Mouse (Mus musculus) MEL (cell line): ENCODE results near the gene Tor1a. TPM values are rescaled to one million over a fixed set of nuclear protein-coding genes. Genes with fewer than 3 reads are reported as not detected.
A peak's percentile ranks its signal among the peaks of the same experiment; 100 is the strongest.

ENCODE experiments used
- DNase-seq: peaks from one replicate; pipeline ENCODE4 v3.0.0; 2011; ENCODE audit warnings: low read depth, low spot score
- H3K27ac ChIP-seq: 2 replicates; pipeline ENCODE4 v1.5.1; 2012; ENCODE audit warnings: low read depth, mild to moderate bottlenecking, control low read depth, low read length, moderate library complexity; ENCODE audit not compliant: control insufficient read depth
- H3K27me3 ChIP-seq, 2 experiments: fragments of 150-350 bp in 1 of 2; sonication (generic) in 1 of 2; 2 replicates each; pipeline ENCODE4 v1.6.1; 2012; ENCODE audit warnings: low read length in 2 of 2, mild to moderate bottlenecking in 2 of 2, improper control_type of control experiment in 1 of 2, moderate library complexity in 1 of 2; ENCODE audit not compliant: insufficient read depth in 2 of 2, control insufficient read depth in 1 of 2
- H3K36me3 ChIP-seq, 2 experiments: 2 replicates each; pipeline ENCODE4 v1.6.1; 2012 to 2014; ENCODE audit warnings: low read length in 2 of 2, improper control_type of control experiment in 1 of 2, inconsistent platforms in 1 of 2, mild to moderate bottlenecking in 1 of 2; ENCODE audit not compliant: insufficient read depth in 2 of 2, control insufficient read depth in 1 of 2
- H3K4me1 ChIP-seq, 2 experiments: fragments of 150-350 bp in 1 of 2; sonication (generic) in 1 of 2; 2 replicates each; pipeline ENCODE4 v1.6.1; 2012; ENCODE audit warnings: low read length in 2 of 2, improper control_type of control experiment in 1 of 2, mild to moderate bottlenecking in 1 of 2; ENCODE audit not compliant: insufficient read depth in 2 of 2, control insufficient read depth in 1 of 2
- H3K4me3 ChIP-seq, 2 experiments: fragments of 150-350 bp in 1 of 2; sonication (generic) in 1 of 2; 2 replicates each; pipeline ENCODE4 v1.5.1; 2012; ENCODE audit warnings: low read depth in 2 of 2, low read length in 2 of 2, mild to moderate bottlenecking in 2 of 2, moderate library complexity in 2 of 2, control low read depth in 1 of 2, improper control_type of control experiment in 1 of 2; ENCODE audit not compliant: control insufficient read depth in 1 of 2, insufficient read depth in 1 of 2
- H3K79me2 ChIP-seq: 2 replicates; pipeline ENCODE4 v1.6.1; 2012; ENCODE audit warnings: mild to moderate bottlenecking, low read length, moderate library complexity; ENCODE audit not compliant: control insufficient read depth, poor library complexity, insufficient read depth
- H3K9ac ChIP-seq: 2 replicates; pipeline ENCODE4 v1.6.1; 2012; ENCODE audit warnings: low read depth, mild to moderate bottlenecking, control low read depth, low read length, moderate library complexity; ENCODE audit not compliant: control insufficient read depth, poor library complexity, severe bottlenecking
- H3K9me3 ChIP-seq: fragments of 150-350 bp; sonication (generic); replicated peaks from 2 replicates; pipeline ENCODE4 v1.6.1; 2012; ENCODE audit warnings: mild to moderate bottlenecking, low read length, improper control_type of control experiment, moderate library complexity; ENCODE audit not compliant: insufficient read depth
- BHLHE40 ChIP-seq: IDR thresholded peaks from 2 replicates; pipeline ENCODE4 v1.6.1; 2012; ENCODE audit warnings: low read depth, mild to moderate bottlenecking, inconsistent platforms, low read length, improper control_type of control experiment, borderline replicate concordance
- CHD2 ChIP-seq: IDR thresholded peaks from 2 replicates; pipeline ENCODE4 v1.6.1; 2011; ENCODE audit warnings: low read length, improper control_type of control experiment
- CTCF ChIP-seq, 3 experiments: IDR thresholded peaks in 2 of 3; conservative IDR thresholded peaks in 1 of 3; 2 replicates each; pipeline ENCODE4 v1.5.1; 2011 to 2012; ENCODE audit warnings: low read length in 3 of 3, low read depth in 2 of 3, mild to moderate bottlenecking in 2 of 3, improper control_type of control experiment in 1 of 3, inconsistent platforms in 1 of 3, mixed read lengths in 1 of 3, moderate library complexity in 1 of 3; ENCODE audit not compliant: control insufficient read depth in 1 of 3, insufficient read depth in 1 of 3, poor library complexity in 1 of 3, severe bottlenecking in 1 of 3
- ELF1 ChIP-seq: IDR thresholded peaks from 2 replicates; pipeline ENCODE4 v1.6.1; 2014; ENCODE audit warnings: low read depth, mild to moderate bottlenecking, inconsistent platforms, low read length, improper control_type of control experiment, moderate library complexity
- EP300 ChIP-seq, 2 experiments: IDR thresholded peaks; 2 replicates each; pipeline ENCODE4 v1.6.1; 2011; ENCODE audit warnings: improper control_type of control experiment in 2 of 2, low read length in 2 of 2, low read depth in 1 of 2, mild to moderate bottlenecking in 1 of 2
- ETS1 ChIP-seq: IDR thresholded peaks from 2 replicates; pipeline ENCODE4 v1.6.1; 2012; ENCODE audit warnings: low read depth, mild to moderate bottlenecking, inconsistent platforms, low read length, improper control_type of control experiment, moderate library complexity
- GABPA ChIP-seq: IDR thresholded peaks from 2 replicates; pipeline ENCODE4 v1.6.1; 2012; ENCODE audit warnings: low read depth, mild to moderate bottlenecking, inconsistent platforms, low read length, improper control_type of control experiment, moderate library complexity
- GATA1 ChIP-seq: IDR thresholded peaks from 2 replicates; pipeline ENCODE4 v1.6.1; 2011; ENCODE audit warnings: low read depth, low read length, improper control_type of control experiment
- HCFC1 ChIP-seq: IDR thresholded peaks from 2 replicates; pipeline ENCODE4 v1.6.1; 2012; ENCODE audit warnings: low read depth, mild to moderate bottlenecking, inconsistent platforms, low read length, improper control_type of control experiment, moderate library complexity
- JUND ChIP-seq: IDR thresholded peaks from 2 replicates; pipeline ENCODE4 v1.6.1; 2011; ENCODE audit warnings: low read depth, mild to moderate bottlenecking, improper control_type of control experiment, low read length
- MAFK ChIP-seq: IDR thresholded peaks from 2 replicates; pipeline ENCODE4 v1.6.1; 2011; ENCODE audit warnings: low read depth, mild to moderate bottlenecking, low read length, improper control_type of control experiment, borderline replicate concordance
- MAX ChIP-seq: IDR thresholded peaks from 2 replicates; pipeline ENCODE4 v1.6.1; 2011; ENCODE audit warnings: low read length, improper control_type of control experiment
- MEF2A ChIP-seq: IDR thresholded peaks from 2 replicates; pipeline ENCODE4 v1.6.1; 2014; ENCODE audit warnings: low read depth, mild to moderate bottlenecking, inconsistent platforms, low read length, improper control_type of control experiment; ENCODE audit not compliant: poor library complexity, insufficient replicate concordance, severe bottlenecking; ENCODE audit errors: extremely low read depth
- MXI1 ChIP-seq: IDR thresholded peaks from 2 replicates; pipeline ENCODE4 v1.6.1; 2011; ENCODE audit warnings: mild to moderate bottlenecking, low read depth, low read length, improper control_type of control experiment
- MYB ChIP-seq: IDR thresholded peaks from 2 replicates; pipeline ENCODE4 v1.6.1; 2011; ENCODE audit warnings: mild to moderate bottlenecking, low read depth, low read length, improper control_type of control experiment
- MYC ChIP-seq: IDR thresholded peaks from 2 replicates; pipeline ENCODE4 v1.6.1; 2011; ENCODE audit warnings: low read depth, mild to moderate bottlenecking, low read length, improper control_type of control experiment, moderate library complexity
- NELFE ChIP-seq: IDR thresholded peaks from 2 replicates; pipeline ENCODE4 v1.6.1; 2011; ENCODE audit warnings: low read depth, low read length, improper control_type of control experiment
- NRF1 ChIP-seq: IDR thresholded peaks from 2 replicates; pipeline ENCODE4 v1.6.1; 2014; ENCODE audit warnings: low read depth, mild to moderate bottlenecking, inconsistent platforms, low read length, improper control_type of control experiment, moderate library complexity; ENCODE audit not compliant: poor library complexity, insufficient read depth, severe bottlenecking
- POLR2A ChIP-seq, 2 experiments: IDR thresholded peaks; 2 replicates each; pipeline ENCODE4 v1.6.1; 2011 to 2012; ENCODE audit warnings: low read length in 2 of 2, mild to moderate bottlenecking in 2 of 2, control low read depth in 1 of 2, improper control_type of control experiment in 1 of 2, low read depth in 1 of 2, moderate library complexity in 1 of 2; ENCODE audit not compliant: control insufficient read depth in 1 of 2, insufficient read depth in 1 of 2, poor library complexity in 1 of 2
- POLR2AphosphoS2 ChIP-seq: IDR thresholded peaks from 2 replicates; pipeline ENCODE4 v1.6.1; 2011; ENCODE audit warnings: low read length, improper control_type of control experiment
- POLR2AphosphoS5 ChIP-seq: IDR thresholded peaks from 2 replicates; pipeline ENCODE4 v1.6.1; 2012; ENCODE audit warnings: low read depth, borderline replicate concordance, mild to moderate bottlenecking, inconsistent platforms, low read length, moderate library complexity, mixed read lengths
- RAD21 ChIP-seq: IDR thresholded peaks from 2 replicates; pipeline ENCODE4 v1.6.1; 2011; ENCODE audit warnings: mild to moderate bottlenecking, low read depth, low read length, improper control_type of control experiment
- RCOR1 ChIP-seq: IDR thresholded peaks from 2 replicates; pipeline ENCODE4 v1.6.1; 2012; ENCODE audit warnings: low read depth, mild to moderate bottlenecking, inconsistent platforms, low read length, improper control_type of control experiment
- SIN3A ChIP-seq: IDR thresholded peaks from 2 replicates; pipeline ENCODE4 v1.6.1; 2012; ENCODE audit warnings: low read length, improper control_type of control experiment, inconsistent platforms
- SMC3 ChIP-seq: IDR thresholded peaks from 2 replicates; pipeline ENCODE4 v1.6.1; 2011; ENCODE audit warnings: low read depth, low read length, improper control_type of control experiment
- TBP ChIP-seq: IDR thresholded peaks from 2 replicates; pipeline ENCODE4 v1.8.0; 2011; ENCODE audit warnings: low read depth, low read length, improper control_type of control experiment
- TCF12 ChIP-seq: IDR thresholded peaks from 2 replicates; pipeline ENCODE4 v1.6.1; 2014; ENCODE audit warnings: low read depth, mild to moderate bottlenecking, inconsistent platforms, low read length, improper control_type of control experiment, moderate library complexity
- UBTF ChIP-seq: IDR thresholded peaks from 2 replicates; pipeline ENCODE4 v1.6.1; 2012; ENCODE audit warnings: low read depth, mild to moderate bottlenecking, inconsistent platforms, low read length, improper control_type of control experiment, moderate library complexity, borderline replicate concordance; ENCODE audit not compliant: insufficient read depth
- USF1 ChIP-seq: IDR thresholded peaks from 2 replicates; pipeline ENCODE4 v1.6.1; 2014; ENCODE audit warnings: low read depth, mild to moderate bottlenecking, inconsistent platforms, low read length, improper control_type of control experiment, moderate library complexity
- USF2 ChIP-seq, 2 experiments: IDR thresholded peaks; 2 replicates each; pipeline ENCODE4 v1.6.1; 2011 to 2012; ENCODE audit warnings: improper control_type of control experiment in 2 of 2, low read length in 2 of 2, borderline replicate concordance in 1 of 2, inconsistent platforms in 1 of 2, low read depth in 1 of 2, mild to moderate bottlenecking in 1 of 2; ENCODE audit not compliant: insufficient read depth in 1 of 2
- ZC3H11A ChIP-seq: IDR thresholded peaks from 2 replicates; pipeline ENCODE4 v1.6.1; 2012; ENCODE audit warnings: low read depth, mild to moderate bottlenecking, inconsistent platforms, low read length, improper control_type of control experiment
- ZKSCAN1 ChIP-seq: IDR thresholded peaks from 2 replicates; pipeline ENCODE4 v1.6.1; 2012; ENCODE audit warnings: low read depth, mild to moderate bottlenecking, inconsistent platforms, low read length, improper control_type of control experiment, moderate library complexity
- ZMIZ1 ChIP-seq: IDR thresholded peaks from 2 replicates; pipeline ENCODE4 v1.6.1; 2012; ENCODE audit warnings: low read depth, mild to moderate bottlenecking, inconsistent platforms, low read length, improper control_type of control experiment, moderate library complexity
- ZNF384 ChIP-seq: IDR thresholded peaks from 2 replicates; pipeline ENCODE4 v1.6.1; 2012; ENCODE audit warnings: low read depth, mild to moderate bottlenecking, inconsistent platforms, low read length, improper control_type of control experiment
- polyA plus RNA-seq, 2 experiments: library from polyadenylated mRNA; stranded (reverse) in 1 of 2; unstranded in 1 of 2; fragments of >175 nt in 1 of 2; fragments of >200 nt in 1 of 2; gene quantifications; 2 replicates each; pipeline versions ENCODE4 v1.2.1 to v1.2.4; 2012; ENCODE audit warnings: low replicate concordance in 2 of 2, low read depth in 1 of 2; ENCODE audit not compliant: insufficient read length in 2 of 2, insufficient read depth in 1 of 2, missing spikeins in 1 of 2
- total RNA-seq: library from RNA; depleted of rRNA; stranded (reverse); fragments of 300-350 nt; gene quantifications from 2 replicates; pipeline ENCODE4 v1.2.3, GENCODE M21; 2012

Tor1a gene
- total and polyA plus RNA-seq, 3 experiments: 55.6 to 60.1 TPM; not detected in 1

DNA sequence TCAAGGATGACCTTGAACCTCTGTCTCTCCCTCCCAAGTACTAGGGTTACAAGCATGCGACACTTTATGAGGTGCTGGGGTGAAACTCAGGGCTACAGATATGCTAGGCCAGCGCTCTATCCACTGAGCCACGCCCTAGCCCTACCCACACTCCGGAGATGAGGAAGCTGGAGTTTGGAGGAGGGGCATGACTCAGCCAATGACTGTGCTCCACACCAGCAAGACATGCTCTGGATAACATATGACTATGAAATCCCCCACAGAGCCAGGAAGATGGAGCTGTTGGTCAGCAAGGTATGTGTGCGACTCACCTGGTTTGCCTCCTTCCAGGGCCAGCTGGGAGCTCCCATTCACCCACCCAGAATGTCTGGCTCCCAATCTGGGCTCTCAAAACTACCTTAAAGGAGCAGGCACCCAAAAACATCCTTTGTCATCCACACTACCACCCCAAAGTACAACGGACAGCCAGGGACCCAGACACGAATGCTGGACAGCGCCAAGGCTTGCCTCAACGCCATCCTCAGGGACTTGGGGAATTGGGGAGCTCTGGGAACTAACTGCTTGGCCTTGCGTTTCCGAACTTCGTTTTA is 38.7 kb downstream of the Tor1a start:
- peak overlapping the region; percentile 68 for H3K27ac ChIP-seq
- peak overlapping the region; percentile 56 to 62 for H3K4me3 ChIP-seq
- no peaks in the 10 kb centered on the region; a peak in 1 of 4 replicates for H3K27me3 ChIP-seq
- peak overlapping the region; percentile 74 for H3K9ac ChIP-seq
- TF ChIP-seq RAD21 (no peak), UBTF (no peak), USF2 (IDR thresholded peaks at IDR 0.05; ENCODE audit: borderline replicate concordance in 1 of 2, insufficient read depth in 1 of 2, low read depth in 1 of 2, low read length in 2 of 2) (no peak), MYB (no peak), MAFK (no peak), NELFE (peak; percentile 83), SIN3A (peak; percentile 70; the same call in 1 of the 2 replicates), CTCF (IDR thresholded peaks at IDR 0.05 in 2 of 3, conservative IDR thresholded peaks at IDR 0.05 in 1 of 3; ENCODE audit: control insufficient read depth in 1 of 3, insufficient read depth in 1 of 3, low read depth in 2 of 3, low read length in 3 of 3, poor library complexity in 1 of 3, severe bottlenecking in 1 of 3) (no peak), MXI1 (0 out of 2 replicates have a peak, but pooled peaks have one; percentile 54), ZMIZ1 (no peak), GABPA (no peak), JUND (no peak), ZKSCAN1 (no peak), CHD2 (no peak), MYC (peak; percentile 78), MAX (peak; percentile 57; the same call in 1 of the 2 replicates), EP300 (IDR thresholded peaks at IDR 0.05; ENCODE audit: low read depth in 1 of 2, low read length in 2 of 2) (no peak; a peak in 1 of 4 replicates), NRF1 (no peak), POLR2A (IDR thresholded peaks at IDR 0.05; ENCODE audit: control insufficient read depth in 1 of 2, insufficient read depth in 1 of 2, low read depth in 1 of 2, low read length in 2 of 2, poor library complexity in 1 of 2) (peak; percentile 38 to 86; a peak in 3 of 4 replicates), RCOR1 (no peak), POLR2AphosphoS2 (peak; percentile 51; the same call in 1 of the 2 replicates), USF1 (no peak), ELF1 (peak; percentile 65), TBP (peak; percentile 81), ZC3H11A (no peak), POLR2AphosphoS5 (no peak), SMC3 (no peak), GATA1 (peak; percentile 25; the same call in 1 of the 2 replicates), MEF2A (no peak), TCF12 (no peak), ETS1 (peak; percentile 30; the same call in 1 of the 2 replicates), BHLHE40 (no peak), HCFC1 (no peak; the same call in 1 of the 2 replicates), ZNF384 (no peak)
- no peaks in the 10 kb centered on the region for H3K9me3 ChIP-seq
- H3K4me1 ChIP-seq: peaks cover 0 to 12% of the 10 kb centered on the region in 2 experiments; a peak in 3 of 4 replicates
- H3K79me2 ChIP-seq: no peaks in the 10 kb centered on the region; the same call in 1 of the 2 replicates
- peak; percentile 98 for DNase-seq
- no peaks in the 10 kb centered on the region for H3K36me3 ChIP-seq
